Mouse (Mus musculus) cerebellum, adult 11-12 months (tissue): ENCODE results near the gene Plk3.

Experiments
- DNase-seq: peaks from one replicate; pipeline ENCODE4 v3.0.0; 2022

Gene Plk3

GRCm38 (mm10) chr4:117117931-117118330 is 15.8 kb downstream of the Plk3 start:
- no peak for DNase-seq

GRCm38 (mm10) chr4:117115592-117115991 is 18.2 kb downstream of the Plk3 start:
- DNase-seq = no peak

DNA sequence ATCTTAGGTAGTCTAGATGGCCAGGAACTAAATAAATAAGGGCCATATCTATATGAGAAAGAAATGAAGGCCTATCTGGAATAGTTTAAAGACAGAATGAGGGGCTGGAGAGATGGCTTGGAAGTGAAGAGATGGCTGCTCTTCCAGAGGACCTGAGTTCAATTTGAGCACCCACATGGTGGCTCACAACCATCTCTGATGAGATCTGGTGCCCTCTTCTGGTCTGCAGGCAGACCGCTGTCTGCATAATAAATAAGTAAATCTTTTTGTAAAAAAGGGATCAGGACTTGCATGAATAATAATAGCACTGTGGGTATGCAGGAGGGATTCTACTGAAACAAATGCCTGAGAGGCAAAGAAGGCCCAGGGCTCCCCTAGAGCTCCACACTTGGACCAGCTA is 20.5 kb downstream of the Plk3 start:
- no peak for DNase-seq

DNA sequence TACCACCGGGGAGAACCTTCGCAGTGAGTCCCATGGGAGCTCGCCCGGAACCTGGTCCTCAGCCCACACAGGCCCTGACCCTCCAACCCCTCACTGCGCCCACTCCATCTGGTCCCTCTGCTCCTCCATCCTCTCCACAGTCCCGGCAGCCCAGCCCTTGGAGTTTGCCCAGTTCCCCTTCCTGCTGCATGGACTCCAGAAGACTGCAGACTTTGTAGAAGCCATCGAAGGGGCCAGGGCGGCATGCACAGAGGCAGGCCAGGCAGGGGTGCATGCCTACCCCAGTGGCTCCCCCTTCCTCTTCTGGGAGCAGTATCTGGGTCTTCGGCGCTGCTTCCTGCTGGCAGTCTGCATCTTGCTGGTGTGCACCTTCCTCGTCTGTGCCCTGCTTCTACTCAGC is 22.8 kb downstream of the Plk3 start:
- DNase-seq = no peak

- no peak for DNase-seq
Measured at GRCm38 (mm10) chr4:117110249-117110648, 23.5 kb downstream of the Plk3 start.

DNA sequence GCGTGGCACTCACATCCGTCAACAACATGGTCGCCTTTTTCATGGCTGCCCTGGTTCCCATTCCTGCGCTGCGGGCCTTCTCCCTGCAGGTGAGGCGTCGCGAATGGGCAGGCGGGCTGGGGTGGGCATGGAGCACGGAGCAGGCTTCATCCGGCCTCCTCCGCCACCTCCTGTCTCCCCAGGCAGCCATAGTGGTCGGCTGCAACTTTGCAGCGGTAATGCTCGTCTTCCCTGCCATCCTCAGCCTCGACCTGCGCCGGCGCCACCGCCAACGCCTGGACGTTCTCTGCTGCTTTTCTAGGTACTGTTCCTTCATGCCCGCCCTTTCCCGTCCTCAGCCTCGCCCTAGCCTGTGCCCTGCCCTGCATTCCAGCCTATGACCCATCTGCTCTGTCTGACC is 24.4 kb downstream of the Plk3 start:
- DNase-seq = no peak

DNA sequence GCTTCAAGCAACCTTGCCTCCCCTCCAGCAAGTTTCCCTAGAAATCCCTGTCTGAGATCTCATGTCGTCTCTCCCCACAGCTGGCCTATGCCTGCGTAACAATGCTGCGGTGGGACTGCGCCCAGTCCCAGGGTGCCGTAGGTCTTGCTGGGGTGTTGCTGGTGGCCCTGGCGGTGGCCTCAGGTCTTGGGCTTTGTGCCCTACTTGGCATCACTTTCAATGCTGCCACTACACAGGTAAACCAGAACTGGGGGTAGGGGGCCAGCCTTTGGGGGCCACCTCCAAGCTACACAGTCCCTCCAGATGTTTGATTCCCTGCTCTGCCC is 25.3 kb downstream of the Plk3 start:
- DNase-seq = no peak

- DNase-seq = no peak
Measured at GRCm38 (mm10) chr4:117107813-117108523, 25.8 kb downstream of the Plk3 start.

GRCm38 (mm10) chr4:117105127-117105526 is 28.6 kb downstream of the Plk3 start:
- DNase-seq = no peak

DNA sequence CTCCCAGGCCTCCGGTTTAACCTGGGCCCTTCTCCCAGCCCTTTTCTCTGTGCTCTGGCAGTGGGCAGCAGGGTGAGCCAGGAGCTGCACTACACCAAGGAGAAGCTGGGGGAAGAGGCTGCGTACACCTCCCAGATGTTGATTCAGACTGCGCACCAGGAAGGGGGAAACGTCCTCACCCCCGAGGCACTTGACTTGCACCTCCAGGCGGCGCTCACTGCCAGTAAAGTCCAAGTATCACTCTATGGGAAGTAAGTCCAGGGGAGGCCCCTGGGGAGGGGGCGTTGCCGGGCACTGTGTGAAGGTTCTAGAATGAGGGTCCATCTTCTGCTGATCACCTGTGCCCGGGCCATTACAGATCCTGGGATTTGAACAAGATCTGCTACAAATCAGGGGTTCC is 29.1 kb downstream of the Plk3 start:
- no peak for DNase-seq

GRCm38 (mm10) chr4:117101218-117101617 is 32.5 kb downstream of the Plk3 start:
- no peak for DNase-seq

DNA sequence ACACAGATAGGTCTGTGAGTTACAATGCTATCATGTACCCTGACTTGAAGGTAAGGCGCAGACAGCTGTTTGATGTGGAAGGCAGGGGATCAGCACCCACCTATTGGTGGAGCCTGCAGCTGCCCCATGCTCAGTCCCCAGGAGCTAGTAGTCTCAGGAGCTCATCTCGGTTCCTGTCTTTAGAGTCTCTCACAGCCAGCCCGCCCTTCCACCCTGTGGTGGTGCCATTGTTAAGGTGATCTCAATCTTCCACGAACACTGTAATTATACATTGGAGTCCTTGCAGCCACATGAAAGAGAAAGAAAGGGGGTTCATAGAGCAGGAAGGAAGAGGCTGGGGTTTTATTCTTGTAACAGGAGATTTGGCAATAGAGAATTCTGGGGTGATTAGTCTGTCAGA is 33.7 kb downstream of the Plk3 start:
- DNase-seq = no peak

DNA sequence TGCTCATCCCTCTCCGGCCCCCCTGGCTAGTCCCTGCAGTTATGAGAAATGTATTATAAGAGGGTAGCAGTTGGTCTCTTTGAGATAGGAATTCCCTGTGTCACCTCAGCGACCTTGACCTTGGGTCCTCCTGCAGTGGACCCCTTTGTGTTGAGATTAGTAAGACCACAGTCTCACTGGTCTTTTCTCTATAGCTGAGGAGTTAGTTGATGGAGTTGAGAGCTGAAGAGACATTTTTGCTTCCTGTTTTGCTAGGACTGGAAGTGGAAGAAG is 35.1 kb downstream of the Plk3 start:
- DNase-seq = no peak

GRCm38 (mm10) chr4:117097969-117098763 is 35.6 kb downstream of the Plk3 start:
- DNase-seq = no peak

DNA sequence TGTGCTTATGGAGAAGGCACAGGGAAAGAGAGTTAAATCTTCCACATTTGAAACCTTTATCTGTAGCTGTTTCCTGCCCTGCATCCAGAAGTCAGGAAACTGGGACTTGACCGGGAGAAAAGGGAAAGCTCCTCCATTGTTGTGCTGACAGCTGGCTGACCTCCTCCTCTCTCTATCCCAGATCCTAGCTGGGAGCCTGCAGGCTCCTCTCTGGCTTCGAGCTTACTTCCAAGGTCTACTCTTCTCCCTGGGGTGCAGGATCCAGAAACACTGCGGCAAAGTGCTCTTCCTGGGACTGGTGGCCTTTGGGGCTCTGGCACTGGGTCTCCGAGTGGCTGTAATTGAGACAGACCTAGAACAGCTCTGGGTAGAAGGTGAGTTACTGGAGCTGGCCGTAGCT is 37.1 kb downstream of the Plk3 start:
- no peak for DNase-seq

GRCm38 (mm10) chr4:117095551-117096452 is 38.0 kb downstream of the Plk3 start, which contains the start of gene Ptch2:
Gene Ptch2 (plus strand): TSS chr4:117096075.
- DNase-seq = peak; percentile 21

DNA sequence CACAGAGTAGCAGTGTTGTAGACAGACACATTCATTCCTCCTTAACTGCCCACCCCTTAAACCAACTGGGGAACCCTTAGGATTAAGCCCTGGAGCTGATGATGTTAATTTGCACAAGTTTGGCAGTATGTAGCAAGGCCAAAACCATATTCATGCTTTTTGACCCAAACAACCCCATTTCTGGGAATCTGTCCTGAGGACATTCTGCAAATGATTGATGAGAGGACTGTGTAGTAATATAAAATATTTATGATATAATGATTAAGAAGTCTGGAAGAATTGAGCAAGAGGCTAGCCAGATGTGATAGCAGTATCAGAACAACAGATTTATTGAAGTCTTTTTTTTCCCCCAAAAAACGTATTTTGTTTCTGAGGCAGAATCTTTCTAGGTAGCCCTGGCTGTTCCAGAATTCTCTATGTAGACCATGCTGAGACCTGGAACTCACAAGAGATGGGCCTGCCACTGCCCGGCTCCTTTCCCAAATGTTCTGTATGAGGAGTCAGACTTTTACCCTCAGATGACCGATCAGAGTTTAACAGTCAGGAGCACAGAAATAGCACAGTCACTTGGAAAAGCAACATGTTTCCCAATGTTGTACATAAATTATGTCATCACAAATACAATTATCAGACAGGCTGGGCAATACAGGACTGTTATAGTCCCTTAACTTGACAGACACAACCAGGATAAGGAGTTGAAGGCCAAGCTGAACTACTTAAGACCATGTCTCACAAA is 39.0 kb downstream of the Plk3 start:
- DNase-seq = no peak

GRCm38 (mm10) chr4:117090586-117090985 is 43.2 kb downstream of the Plk3 start:
- no peak for DNase-seq

GRCm38 (mm10) chr4:117087948-117088640 is 45.7 kb downstream of the Plk3 start:
- no peak for DNase-seq
